Mouse (Mus musculus) MEL (cell line): ENCODE data around the gene Tcl1b3. TPM values are rescaled to one million over a fixed set of nuclear protein-coding genes. Genes with fewer than 3 reads are reported as not detected.
"Not testable (repeated sequence)": the region's sequence is repeated elsewhere in the genome, so short reads cannot be mapped to it uniquely, and the experiment has no call there.

Experiments
- DNase-seq: peaks from one replicate; pipeline ENCODE4 v3.0.0; 2011; ENCODE audit warnings: low read depth, low spot score
- H3K27ac ChIP-seq: 2 replicates; pipeline ENCODE4 v1.5.1; 2012; ENCODE audit warnings: low read depth, mild to moderate bottlenecking, control low read depth, low read length, moderate library complexity; ENCODE audit not compliant: control insufficient read depth
- H3K27me3 ChIP-seq, 2 experiments: fragments of 150-350 bp in 1 of 2; sonication (generic) in 1 of 2; 2 replicates each; pipeline ENCODE4 v1.6.1; 2012; ENCODE audit warnings: low read length in 2 of 2, mild to moderate bottlenecking in 2 of 2, improper control_type of control experiment in 1 of 2, moderate library complexity in 1 of 2; ENCODE audit not compliant: insufficient read depth in 2 of 2, control insufficient read depth in 1 of 2
- H3K36me3 ChIP-seq, 2 experiments: 2 replicates each; pipeline ENCODE4 v1.6.1; 2012 to 2014; ENCODE audit warnings: low read length in 2 of 2, improper control_type of control experiment in 1 of 2, inconsistent platforms in 1 of 2, mild to moderate bottlenecking in 1 of 2; ENCODE audit not compliant: insufficient read depth in 2 of 2, control insufficient read depth in 1 of 2
- H3K4me1 ChIP-seq, 2 experiments: fragments of 150-350 bp in 1 of 2; sonication (generic) in 1 of 2; 2 replicates each; pipeline ENCODE4 v1.6.1; 2012; ENCODE audit warnings: low read length in 2 of 2, improper control_type of control experiment in 1 of 2, mild to moderate bottlenecking in 1 of 2; ENCODE audit not compliant: insufficient read depth in 2 of 2, control insufficient read depth in 1 of 2
- H3K4me3 ChIP-seq, 2 experiments: fragments of 150-350 bp in 1 of 2; sonication (generic) in 1 of 2; 2 replicates each; pipeline ENCODE4 v1.5.1; 2012; ENCODE audit warnings: low read depth in 2 of 2, low read length in 2 of 2, mild to moderate bottlenecking in 2 of 2, moderate library complexity in 2 of 2, control low read depth in 1 of 2, improper control_type of control experiment in 1 of 2; ENCODE audit not compliant: control insufficient read depth in 1 of 2, insufficient read depth in 1 of 2
- H3K79me2 ChIP-seq: 2 replicates; pipeline ENCODE4 v1.6.1; 2012; ENCODE audit warnings: mild to moderate bottlenecking, low read length, moderate library complexity; ENCODE audit not compliant: control insufficient read depth, poor library complexity, insufficient read depth
- H3K9ac ChIP-seq: 2 replicates; pipeline ENCODE4 v1.6.1; 2012; ENCODE audit warnings: low read depth, mild to moderate bottlenecking, control low read depth, low read length, moderate library complexity; ENCODE audit not compliant: control insufficient read depth, poor library complexity, severe bottlenecking
- H3K9me3 ChIP-seq: fragments of 150-350 bp; sonication (generic); replicated peaks from 2 replicates; pipeline ENCODE4 v1.6.1; 2012; ENCODE audit warnings: mild to moderate bottlenecking, low read length, improper control_type of control experiment, moderate library complexity; ENCODE audit not compliant: insufficient read depth
- CHD1 ChIP-seq: IDR thresholded peaks from 2 replicates; pipeline ENCODE4 v1.6.1; 2012; ENCODE audit warnings: low read depth, mild to moderate bottlenecking, inconsistent platforms, low read length, improper control_type of control experiment
- CHD2 ChIP-seq: IDR thresholded peaks from 2 replicates; pipeline ENCODE4 v1.6.1; 2011; ENCODE audit warnings: low read length, improper control_type of control experiment
- ELF1 ChIP-seq: IDR thresholded peaks from 2 replicates; pipeline ENCODE4 v1.6.1; 2014; ENCODE audit warnings: low read depth, mild to moderate bottlenecking, inconsistent platforms, low read length, improper control_type of control experiment, moderate library complexity
- GATA1 ChIP-seq: IDR thresholded peaks from 2 replicates; pipeline ENCODE4 v1.6.1; 2011; ENCODE audit warnings: low read depth, low read length, improper control_type of control experiment
- HCFC1 ChIP-seq: IDR thresholded peaks from 2 replicates; pipeline ENCODE4 v1.6.1; 2012; ENCODE audit warnings: low read depth, mild to moderate bottlenecking, inconsistent platforms, low read length, improper control_type of control experiment, moderate library complexity
- JUND ChIP-seq: IDR thresholded peaks from 2 replicates; pipeline ENCODE4 v1.6.1; 2011; ENCODE audit warnings: low read depth, mild to moderate bottlenecking, improper control_type of control experiment, low read length
- KAT2A ChIP-seq: conservative IDR thresholded peaks from 2 replicates; pipeline ENCODE4 v1.6.1; 2012; ENCODE audit warnings: low read depth, low read length, improper control_type of control experiment, inconsistent platforms
- MAFK ChIP-seq: IDR thresholded peaks from 2 replicates; pipeline ENCODE4 v1.6.1; 2011; ENCODE audit warnings: low read depth, mild to moderate bottlenecking, low read length, improper control_type of control experiment, borderline replicate concordance
- MAX ChIP-seq: IDR thresholded peaks from 2 replicates; pipeline ENCODE4 v1.6.1; 2011; ENCODE audit warnings: low read length, improper control_type of control experiment
- MAZ ChIP-seq: IDR thresholded peaks from 2 replicates; pipeline ENCODE4 v1.6.1; 2012; ENCODE audit warnings: low read depth, mild to moderate bottlenecking, inconsistent platforms, low read length, improper control_type of control experiment
- MEF2A ChIP-seq: IDR thresholded peaks from 2 replicates; pipeline ENCODE4 v1.6.1; 2014; ENCODE audit warnings: low read depth, mild to moderate bottlenecking, inconsistent platforms, low read length, improper control_type of control experiment; ENCODE audit not compliant: poor library complexity, insufficient replicate concordance, severe bottlenecking; ENCODE audit errors: extremely low read depth
- MXI1 ChIP-seq: IDR thresholded peaks from 2 replicates; pipeline ENCODE4 v1.6.1; 2011; ENCODE audit warnings: mild to moderate bottlenecking, low read depth, low read length, improper control_type of control experiment
- MYB ChIP-seq: IDR thresholded peaks from 2 replicates; pipeline ENCODE4 v1.6.1; 2011; ENCODE audit warnings: mild to moderate bottlenecking, low read depth, low read length, improper control_type of control experiment
- NRF1 ChIP-seq: IDR thresholded peaks from 2 replicates; pipeline ENCODE4 v1.6.1; 2014; ENCODE audit warnings: low read depth, mild to moderate bottlenecking, inconsistent platforms, low read length, improper control_type of control experiment, moderate library complexity; ENCODE audit not compliant: poor library complexity, insufficient read depth, severe bottlenecking
- POLR2AphosphoS2 ChIP-seq: IDR thresholded peaks from 2 replicates; pipeline ENCODE4 v1.6.1; 2011; ENCODE audit warnings: low read length, improper control_type of control experiment
- POLR2AphosphoS5 ChIP-seq: IDR thresholded peaks from 2 replicates; pipeline ENCODE4 v1.6.1; 2012; ENCODE audit warnings: low read depth, borderline replicate concordance, mild to moderate bottlenecking, inconsistent platforms, low read length, moderate library complexity, mixed read lengths
- RAD21 ChIP-seq: IDR thresholded peaks from 2 replicates; pipeline ENCODE4 v1.6.1; 2011; ENCODE audit warnings: mild to moderate bottlenecking, low read depth, low read length, improper control_type of control experiment
- SIN3A ChIP-seq: IDR thresholded peaks from 2 replicates; pipeline ENCODE4 v1.6.1; 2012; ENCODE audit warnings: low read length, improper control_type of control experiment, inconsistent platforms
- SMC3 ChIP-seq: IDR thresholded peaks from 2 replicates; pipeline ENCODE4 v1.6.1; 2011; ENCODE audit warnings: low read depth, low read length, improper control_type of control experiment
- TCF12 ChIP-seq: IDR thresholded peaks from 2 replicates; pipeline ENCODE4 v1.6.1; 2014; ENCODE audit warnings: low read depth, mild to moderate bottlenecking, inconsistent platforms, low read length, improper control_type of control experiment, moderate library complexity
- UBTF ChIP-seq: IDR thresholded peaks from 2 replicates; pipeline ENCODE4 v1.6.1; 2012; ENCODE audit warnings: low read depth, mild to moderate bottlenecking, inconsistent platforms, low read length, improper control_type of control experiment, moderate library complexity, borderline replicate concordance; ENCODE audit not compliant: insufficient read depth
- USF2 ChIP-seq, 2 experiments: IDR thresholded peaks; 2 replicates each; pipeline ENCODE4 v1.6.1; 2011 to 2012; ENCODE audit warnings: improper control_type of control experiment in 2 of 2, low read length in 2 of 2, borderline replicate concordance in 1 of 2, inconsistent platforms in 1 of 2, low read depth in 1 of 2, mild to moderate bottlenecking in 1 of 2; ENCODE audit not compliant: insufficient read depth in 1 of 2
- ZKSCAN1 ChIP-seq: IDR thresholded peaks from 2 replicates; pipeline ENCODE4 v1.6.1; 2012; ENCODE audit warnings: low read depth, mild to moderate bottlenecking, inconsistent platforms, low read length, improper control_type of control experiment, moderate library complexity
- ZNF384 ChIP-seq: IDR thresholded peaks from 2 replicates; pipeline ENCODE4 v1.6.1; 2012; ENCODE audit warnings: low read depth, mild to moderate bottlenecking, inconsistent platforms, low read length, improper control_type of control experiment
- polyA plus RNA-seq, 2 experiments: library from polyadenylated mRNA; stranded (reverse) in 1 of 2; unstranded in 1 of 2; fragments of >175 nt in 1 of 2; fragments of >200 nt in 1 of 2; gene quantifications; 2 replicates each; pipeline versions ENCODE4 v1.2.1 to v1.2.4; 2012; ENCODE audit warnings: low replicate concordance in 2 of 2, low read depth in 1 of 2; ENCODE audit not compliant: insufficient read length in 2 of 2, insufficient read depth in 1 of 2, missing spikeins in 1 of 2
- total RNA-seq: library from RNA; depleted of rRNA; stranded (reverse); fragments of 300-350 nt; gene quantifications from 2 replicates; pipeline ENCODE4 v1.2.3, GENCODE M21; 2012

Gene Tcl1b3
- total and polyA plus RNA-seq, 3 experiments, result not detected

- no peaks in the 10 kb centered on the region for H3K79me2 ChIP-seq
- H3K27ac ChIP-seq, result no peak overlapping the region
- no peaks in the 10 kb centered on the region for H3K4me1 ChIP-seq
- no peaks in the 10 kb centered on the region for H3K36me3 ChIP-seq
- H3K9ac ChIP-seq, result no peak overlapping the region
- TF ChIP-seq MAZ, result no peak
- no peak for TF ChIP-seq TCF12
- no peak for TF ChIP-seq UBTF
- no peak for TF ChIP-seq POLR2AphosphoS2
- TF ChIP-seq CHD1, result no peak
- no peak for TF ChIP-seq USF2 (IDR thresholded peaks at IDR 0.05; ENCODE audit: borderline replicate concordance in 1 of 2, insufficient read depth in 1 of 2, low read depth in 1 of 2, low read length in 2 of 2)
- TF ChIP-seq ELF1, result no peak
- no peak for TF ChIP-seq HCFC1
- TF ChIP-seq NRF1, result no peak
- no peak for TF ChIP-seq MAFK
- TF ChIP-seq SIN3A, result no peak
- no peak for TF ChIP-seq KAT2A
- TF ChIP-seq MEF2A, result no peak
- H3K4me3 ChIP-seq, result no peak overlapping the region
- DNase-seq, result no peak
- H3K9me3 ChIP-seq, result no peaks in the 10 kb centered on the region
- H3K27me3 ChIP-seq, result no peaks in the 10 kb centered on the region
Measured at GRCm38 (mm10) chr12:105166734-105167133, 24.1 kb upstream of the Tcl1b3 start.

GRCm38 (mm10) chr12:105173366-105173765, 17.5 kb upstream of the Tcl1b3 start:
- TF ChIP-seq MXI1 (no peak), ZKSCAN1 (no peak), POLR2AphosphoS5 (no peak), SMC3 (no peak), USF2 (IDR thresholded peaks at IDR 0.05; ENCODE audit: borderline replicate concordance in 1 of 2, insufficient read depth in 1 of 2, low read depth in 1 of 2, low read length in 2 of 2) (no peak), RAD21 (no peak), CHD2 (no peak), ZNF384 (no peak), MEF2A (no peak), UBTF (no peak), MAX (no peak), GATA1 (no peak), JUND (no peak), MYB (no peak), NRF1 (no peak)
- no peaks in the 10 kb centered on the region for H3K4me1 ChIP-seq
- no peaks in the 10 kb centered on the region for H3K36me3 ChIP-seq
- H3K9me3 ChIP-seq, result no peaks in the 10 kb centered on the region
- no peak overlapping the region for H3K4me3 ChIP-seq
- no peak for DNase-seq
- no peak overlapping the region for H3K27ac ChIP-seq
- H3K79me2 ChIP-seq, result no peaks in the 10 kb centered on the region
- H3K9ac ChIP-seq, result no peak overlapping the region
- no peaks in the 10 kb centered on the region for H3K27me3 ChIP-seq

GRCm38 (mm10) chr12:105174318-105174717, 16.5 kb upstream of the Tcl1b3 start:
- not testable (repeated sequence) for H3K79me2 ChIP-seq, DNase-seq, H3K27ac ChIP-seq, H3K27me3 ChIP-seq, H3K9ac ChIP-seq, H3K4me3 ChIP-seq, H3K4me1 ChIP-seq, H3K9me3 ChIP-seq, H3K36me3 ChIP-seq
